Mouse (Mus musculus) cerebellum, postnatal 4 days (tissue): ENCODE data around the gene Satb2.

Experiments
- DNase-seq, 2 experiments: peaks; one replicate each; pipeline ENCODE4 v3.0.0; 2022; ENCODE audit warnings: low spot score in 2 of 2, mixed read lengths in 1 of 2

The Satb2 gene

GRCm38 (mm10) chr1:56973593-56973950 is 4.9 kb downstream of the Satb2 start:
- no peak for DNase-seq

- peak; percentile 95 for DNase-seq
These were observed 5.4 kb downstream of the Satb2 start for GRCm38 (mm10) chr1:56972950-56973592.

- peak in 1 of 2 experiments; percentile 58 for DNase-seq
These were observed 6.0 kb downstream of the Satb2 start for GRCm38 (mm10) chr1:56972251-56972949.

- no peak for DNase-seq
These were observed 6.6 kb downstream of the Satb2 start for GRCm38 (mm10) chr1:56971942-56972250.

- peak in 1 of 2 experiments; percentile 14 for DNase-seq
These were observed 7.0 kb downstream of the Satb2 start for GRCm38 (mm10) chr1:56971441-56971861.

GRCm38 (mm10) chr1:56970740-56971141 is 7.7 kb downstream of the Satb2 start:
- peak in 1 of 2 experiments; percentile 28 for DNase-seq

- DNase-seq = no peak
These were observed 8.8 kb downstream of the Satb2 start for GRCm38 (mm10) chr1:56969364-56970360.

- no peak for DNase-seq
These were observed 12.4 kb downstream of the Satb2 start for GRCm38 (mm10) chr1:56965879-56966579.

GRCm38 (mm10) chr1:56964493-56964892 is 14.0 kb downstream of the Satb2 start:
- no peak for DNase-seq

GRCm38 (mm10) chr1:56963291-56963690 is 15.2 kb downstream of the Satb2 start:
- no peak for DNase-seq

- no peak for DNase-seq
These were observed 19.5 kb downstream of the Satb2 start for GRCm38 (mm10) chr1:56958996-56959395.

GRCm38 (mm10) chr1:56957942-56958341 is 20.5 kb downstream of the Satb2 start:
- DNase-seq = no peak

- no peak for DNase-seq
These were observed 21.6 kb downstream of the Satb2 start for GRCm38 (mm10) chr1:56956811-56957210.

GRCm38 (mm10) chr1:56955739-56956085 is 22.7 kb downstream of the Satb2 start:
- DNase-seq = no peak

- no peak for DNase-seq
These were observed 23.3 kb downstream of the Satb2 start for GRCm38 (mm10) chr1:56955055-56955738.

GRCm38 (mm10) chr1:56953538-56953937 is 24.9 kb downstream of the Satb2 start:
- DNase-seq = no peak

- DNase-seq = no peak
These were observed 26.5 kb downstream of the Satb2 start for GRCm38 (mm10) chr1:56951980-56952379.

- DNase-seq = no peak
These were observed 26.9 kb downstream of the Satb2 start for GRCm38 (mm10) chr1:56951525-56951924.

GRCm38 (mm10) chr1:56939432-56939831 is 39.0 kb downstream of the Satb2 start:
- DNase-seq = no peak

GRCm38 (mm10) chr1:56938432-56938831 is 40.0 kb downstream of the Satb2 start:
- DNase-seq = no peak

GRCm38 (mm10) chr1:56936554-56936953 is 41.9 kb downstream of the Satb2 start:
- no peak for DNase-seq
